Mouse (Mus musculus) embryonic stem cell, embryonic (primary cell): ENCODE results near the gene Gm2381.
"Not testable (repeated sequence)": the region's sequence is repeated elsewhere in the genome, so short reads cannot be mapped to it uniquely, and the experiment has no call there.

Experiments used
- CTCF ChIA-PET, 4 experiments: fragments of 300-600 bp in 2 of 4; fragments of 350-600 bp in 2 of 4; sonication (Branson Sonifier 250); formaldehyde crosslinking; loops; one replicate each; lab custom pipeline; 2022; ENCODE audit warnings: inconsistent platforms in 2 of 4; lab: Charles Lee
- POLR2A ChIA-PET, 4 experiments: fragments of 300-600 bp in 2 of 4; fragments of 350-600 bp in 2 of 4; sonication (Branson Sonifier 250); formaldehyde crosslinking; loops; one replicate each; lab custom pipeline; 2022; ENCODE audit warnings: antibody characterized with exemption in 4 of 4, inconsistent platforms in 1 of 4; lab: Charles Lee

Gm2381 gene

DNA sequence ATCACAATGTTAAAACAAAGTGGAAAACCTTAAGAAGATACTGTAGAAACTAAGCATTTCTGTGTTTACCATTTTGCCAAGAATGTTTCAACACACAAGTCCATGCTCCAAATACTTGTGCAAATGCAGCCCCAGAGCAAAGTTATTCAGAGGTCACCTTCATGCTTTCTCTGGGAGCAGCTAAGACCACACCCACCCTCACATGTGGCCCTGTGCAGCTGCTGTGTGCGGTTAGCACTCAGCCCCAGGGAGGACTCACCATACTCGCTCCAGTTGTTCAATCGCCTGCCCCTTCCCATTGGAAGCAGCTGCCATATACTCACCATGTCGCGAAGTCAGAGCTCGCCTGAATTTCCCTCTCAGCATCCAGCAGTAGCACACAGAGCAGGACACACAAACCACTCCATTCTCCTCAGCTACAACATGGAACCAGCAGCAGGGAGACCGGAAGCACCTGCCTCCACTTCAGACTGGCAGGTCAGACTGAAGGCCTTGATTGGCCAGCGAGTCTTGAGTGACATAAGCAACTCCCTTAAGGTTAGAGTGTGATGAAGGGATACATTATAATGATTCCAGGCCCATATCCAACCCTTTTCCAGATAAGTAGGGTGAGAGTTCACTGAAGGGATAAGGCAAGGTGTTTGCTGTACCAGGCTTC, at the start of gene Gm2381:
Gene Gm2381, minus strand, starts transcription at position 434 of the 658 bp plus-strand sequence.
- ChIA-PET POLR2A (interaction anchor here in 2 of 4 experiments (0.6 to 1.5 kb wide), 8 partner anchors 9 to 311 kb away, joined by 3 to 5 read pairs (median 4); no protein-coding TSS in a partner anchor), CTCF (interaction anchor here in 1 of 4 experiments (0.7 kb wide), 1 partner anchor 599 kb away, joined by 3 read pairs; no protein-coding TSS in a partner anchor)

DNA sequence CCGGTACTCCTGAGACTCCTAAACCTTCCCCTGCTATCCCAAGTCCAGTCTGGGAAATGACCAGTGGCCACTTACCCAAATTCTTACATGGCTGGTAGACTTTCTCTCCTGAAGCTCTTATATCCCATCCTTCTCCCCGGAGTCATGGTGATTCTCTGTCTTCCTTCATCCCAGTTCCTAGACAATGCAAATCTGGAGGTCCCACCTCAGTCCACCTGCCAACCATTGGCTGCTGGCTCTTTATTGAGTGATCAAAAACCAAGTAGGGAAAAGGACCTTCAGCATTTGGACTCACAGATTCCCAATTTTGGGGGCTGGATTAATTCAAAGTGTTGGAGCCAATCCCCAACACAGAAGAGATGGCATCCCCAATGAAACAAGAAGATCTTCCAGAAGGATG, 31.0 kb upstream of the Gm2381 start:
- CTCF ChIA-PET = interaction anchor here in 1 of 4 experiments (0.7 kb wide), 1 partner anchor 53 kb away, joined by 4 read pairs; no protein-coding TSS in a partner anchor

DNA sequence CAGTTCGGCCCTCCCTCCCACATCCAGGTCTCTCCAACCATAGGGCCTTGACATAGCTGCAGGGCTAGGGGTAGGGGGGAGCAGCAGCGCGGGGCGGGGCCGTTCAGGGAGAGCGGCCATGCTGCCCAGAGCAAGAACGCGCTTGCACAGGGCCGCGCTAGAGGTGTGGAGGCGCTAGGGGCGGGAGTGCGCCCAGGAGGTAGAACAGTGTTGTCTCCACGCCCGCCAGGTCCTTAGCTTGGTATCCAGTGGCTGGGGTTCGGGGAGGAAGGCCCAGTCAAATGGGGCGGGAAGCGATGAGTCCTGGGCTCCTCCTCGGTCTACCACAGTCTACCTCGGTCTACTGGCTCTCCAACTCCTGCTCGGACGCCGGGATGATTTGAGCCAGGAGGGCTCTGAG, 11.1 kb upstream of the Gm2381 start:
- ChIA-PET CTCF (interaction anchor here in 3 of 4 experiments (0.5 to 1.0 kb wide), 3 partner anchors 128 to 247 kb away, joined by 3 to 4 read pairs (median 3); no protein-coding TSS in a partner anchor), POLR2A (interaction anchor here in 2 of 4 experiments (0.6 to 1.3 kb wide), 5 partner anchors 11 to 128 kb away, joined by 3 to 4 read pairs (median 3); partner anchors contain the start of gene Gm2381 (in 2 of the 2))

More for the DNA sequence above, 31.0 kb upstream of the Gm2381 start:
- POLR2A ChIA-PET = not testable (repeated sequence)

DNA sequence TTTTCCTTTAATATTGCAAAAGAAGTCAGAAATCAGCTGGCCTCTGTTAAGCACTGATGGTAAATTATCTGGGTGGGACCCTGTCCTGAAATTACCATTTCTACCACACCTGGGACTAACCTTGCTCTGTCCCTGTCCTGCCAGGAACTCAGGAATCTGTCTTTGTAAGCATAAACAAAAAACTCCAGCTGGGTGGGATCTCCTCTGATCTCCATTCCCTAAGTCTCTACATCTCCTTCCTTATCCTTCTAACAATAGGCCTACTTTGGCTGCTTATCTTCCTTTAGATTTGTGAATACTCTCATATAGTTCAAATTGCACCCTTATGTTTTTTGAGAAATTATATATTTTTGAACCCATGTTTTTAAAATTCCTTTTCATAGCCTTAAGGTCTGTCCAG, 28.7 kb downstream of the Gm2381 start:
- CTCF ChIA-PET, POLR2A ChIA-PET: not testable (repeated sequence)

DNA sequence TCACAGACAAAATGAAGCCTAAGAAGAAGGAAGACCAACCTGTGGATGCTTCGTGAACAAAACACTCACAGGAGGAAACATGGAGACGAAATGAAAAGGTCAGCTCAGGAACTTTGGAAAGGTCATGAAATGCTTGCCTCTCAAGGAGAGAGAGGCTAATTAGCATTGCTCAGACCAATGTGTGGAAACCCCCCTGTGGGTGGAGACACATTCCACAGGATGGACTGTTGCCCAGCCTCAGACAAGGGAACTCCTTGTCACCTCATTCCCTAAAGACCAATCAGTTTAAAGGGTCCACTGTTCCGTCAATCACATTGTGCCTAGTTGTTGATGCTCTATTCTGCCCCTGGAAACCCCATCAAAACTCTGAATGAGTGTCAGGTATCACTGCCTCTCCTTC, 34.8 kb downstream of the Gm2381 start:
- CTCF ChIA-PET = no interaction called here
- POLR2A ChIA-PET = no interaction called here

DNA sequence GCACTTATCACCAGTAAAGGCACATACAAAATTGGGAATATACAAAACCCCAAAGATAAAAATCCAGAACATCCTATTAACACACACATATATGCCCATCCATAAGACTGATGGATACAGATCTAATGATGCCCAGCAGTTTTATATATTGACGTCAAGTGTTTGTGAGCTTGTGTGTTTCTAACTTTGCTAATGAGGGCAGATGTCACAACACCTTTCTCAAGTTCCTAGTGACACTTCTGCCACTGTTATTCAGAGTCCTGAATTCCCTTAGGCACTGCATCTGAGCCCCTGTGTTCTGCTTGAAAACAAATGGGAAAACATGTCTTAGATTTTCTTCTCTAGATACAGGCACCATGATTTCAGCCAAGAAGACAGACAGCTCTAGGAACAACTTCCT, 73.6 kb downstream of the Gm2381 start, which contains the start of gene Vmn2r62:
Gene Vmn2r62, minus strand, starts transcription at position 101 of the 400 bp plus-strand sequence.
- CTCF ChIA-PET, POLR2A ChIA-PET: not testable (repeated sequence)
